Mouse (Mus musculus) embryonic facial prominence, embryonic 11.5 days (tissue): ENCODE measurements around the gene Kif15. TPM values are rescaled to one million over a fixed set of nuclear protein-coding genes. Genes with fewer than 3 reads are reported as not detected.

Source experiments
- ATAC-seq: fragments of 200-750 bp; cut with Nextera tagmentation; replicated peaks from 2 replicates; pipeline ENCODE4 v1.8.0; 2017; ENCODE audit warnings: low read depth; ENCODE audit not compliant: insufficient number of reproducible peaks, low FRiP score, low TSS enrichment
- DNase-seq: peaks from one replicate; pipeline ENCODE4 v3.0.0-alpha.2; 2015; ENCODE audit warnings: low spot score
- H3K27ac ChIP-seq: fragments of 300-500 bp; sonication (generic); replicated peaks from 2 replicates; pipeline ENCODE4 v1.5.1; 2014; ENCODE audit warnings: mild to moderate bottlenecking, low read depth, low read length, control low read depth
- H3K27me3 ChIP-seq: fragments of 300-500 bp; sonication (generic); 2 replicates; pipeline ENCODE4 v1.6.1; 2014; ENCODE audit warnings: mild to moderate bottlenecking, low read length, moderate library complexity, mixed read lengths; ENCODE audit not compliant: control insufficient read depth, insufficient read depth
- H3K36me3 ChIP-seq: fragments of 300-500 bp; sonication (generic); replicated peaks from 2 replicates; pipeline ENCODE4 v1.6.1; 2014; ENCODE audit warnings: low read depth, mild to moderate bottlenecking, low read length, moderate library complexity, mixed read lengths; ENCODE audit not compliant: control insufficient read depth, insufficient read depth
- H3K4me1 ChIP-seq: fragments of 300-500 bp; sonication (generic); 2 replicates; pipeline ENCODE4 v1.6.1; 2014; ENCODE audit warnings: low read length, mixed read lengths; ENCODE audit not compliant: control insufficient read depth, insufficient read depth
- H3K4me2 ChIP-seq: fragments of 300-500 bp; sonication (generic); 2 replicates; pipeline ENCODE4 v1.6.1; 2014; ENCODE audit warnings: low read depth, mild to moderate bottlenecking, control low read depth, low read length, moderate library complexity
- H3K4me3 ChIP-seq: fragments of 300-500 bp; sonication (generic); 2 replicates; pipeline ENCODE4 v1.5.1; 2014; ENCODE audit warnings: low read depth, low read length, control low read depth
- H3K9ac ChIP-seq: fragments of 300-500 bp; sonication (generic); replicated peaks from 2 replicates; pipeline ENCODE4 v1.6.1; 2014; ENCODE audit warnings: mild to moderate bottlenecking, control low read depth, low read length
- H3K9me3 ChIP-seq: fragments of 300-500 bp; sonication (generic); replicated peaks from 2 replicates; pipeline ENCODE4 v1.6.1; 2016; ENCODE audit warnings: mild to moderate bottlenecking, low read length, inconsistent platforms, mixed read lengths; ENCODE audit not compliant: control insufficient read depth
- WGBS: fragments of 180-500 bp; shearing (Covaris S2); extraction: QIAGEN DNeasy Blood & Tissue Kit; methylation state at CpG from one replicate; pipeline ENCODE4 v1.1.7; 2014; 5-methylcytosine and 5-hydroxymethylcytosine counted together
- polyA plus RNA-seq: library from polyadenylated mRNA; unstranded; fragments of >200 nt; fragmentation: Nextera tagmentation; extraction: Ambion mirVana; gene quantifications from 2 replicates; pipeline ENCODE4 v1.2.1, GENCODE M21; 2014

Kif15 gene
- 49.4 and 52.5 TPM in 2 replicates for polyA plus RNA-seq

DNA sequence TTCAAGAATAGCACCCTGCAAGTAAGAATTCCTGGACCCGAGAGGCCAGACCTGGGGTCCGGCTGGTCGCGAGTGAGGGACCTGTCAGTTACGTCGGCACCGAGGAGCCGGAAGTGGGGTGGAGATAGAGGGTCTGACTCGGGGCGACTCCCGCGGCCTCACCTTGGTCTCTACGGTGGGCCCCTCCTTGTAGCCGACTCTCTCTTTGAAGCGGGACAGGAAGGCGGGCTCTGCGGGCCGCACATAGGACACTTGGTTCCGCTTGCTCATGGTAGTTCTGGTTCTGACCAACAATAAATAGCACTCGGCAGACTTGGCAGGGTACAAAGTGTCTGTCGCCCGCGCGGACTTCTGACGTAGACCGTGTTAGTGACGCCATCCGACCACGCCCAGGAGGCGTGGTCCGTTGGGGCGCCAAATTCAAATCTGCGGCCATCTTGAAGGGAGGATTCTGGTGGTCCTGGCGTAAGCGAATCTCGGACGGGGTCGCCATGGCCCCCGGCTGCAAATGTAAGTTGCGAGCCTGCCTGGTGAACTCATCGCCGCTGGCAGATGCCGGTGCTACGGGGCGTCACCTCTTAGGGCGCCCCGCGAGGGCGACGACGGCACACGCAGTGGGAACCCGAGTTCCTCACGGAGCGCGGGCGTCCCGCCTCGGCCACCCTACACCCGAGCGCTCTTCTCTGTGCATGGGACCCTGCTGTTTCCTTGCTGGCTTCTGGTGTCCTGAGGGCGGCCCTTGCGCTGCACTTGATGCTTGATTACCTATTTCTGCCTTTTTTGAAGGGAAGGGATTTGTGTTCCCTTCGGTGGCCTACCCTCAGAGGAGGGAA is at the start of gene Kif15, which contains the start of gene 1110059G10Rik:
Kif15 (plus strand) TSS at position 404 of the 833 bp plus-strand sequence.
1110059G10Rik (minus strand) TSS at position 358 of the 833 bp plus-strand sequence.
- under 1% methylated on average over 64 of the region's 64 CpGs for WGBS
- peak; percentile 91 for ATAC-seq
- Histone ChIP-seq H3K27me3 (no peaks in the 10 kb centered on the region), H3K9ac (peak within 1 kb of the TSS; percentile 82), H3K9me3 (no peaks in the 10 kb centered on the region), H3K4me1 (no peaks in the 10 kb centered on the region), H3K4me3 (peak within 1 kb of the TSS; percentile 92), H3K36me3 (no peaks in the 10 kb centered on the region), H3K27ac (peak within 1 kb of the TSS; percentile 79), H3K4me2 (peak within 1 kb of the TSS; percentile 67)
- peak; percentile 97 for DNase-seq

DNA sequence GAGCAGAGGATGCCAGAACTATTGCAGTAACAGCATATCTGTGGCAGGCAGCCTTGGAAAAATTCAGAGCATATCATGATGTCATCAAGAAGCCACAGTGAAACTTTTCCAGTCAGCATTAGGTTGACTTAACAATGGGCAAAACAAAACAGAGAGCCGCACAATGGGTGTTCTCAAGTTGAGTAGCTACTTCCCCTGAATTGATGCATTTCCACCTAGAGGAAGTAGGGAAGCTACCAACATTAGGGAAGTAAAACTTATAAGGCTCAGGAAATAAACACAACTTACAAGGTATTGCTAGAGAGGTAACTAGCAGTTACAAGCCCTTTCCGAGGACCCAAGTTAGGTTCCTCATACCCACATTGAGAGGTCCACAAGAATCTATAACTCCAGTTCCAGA is 49.8 kb upstream of the Kif15 start:
- no peaks in the 10 kb centered on the region for H3K36me3 ChIP-seq
- H3K4me1 ChIP-seq: no peaks in the 10 kb centered on the region
- no peak overlapping the region for H3K27ac ChIP-seq
- no peak overlapping the region for H3K9ac ChIP-seq
- no peak for DNase-seq
- 85% methylated on average over 2 of the region's 2 CpGs for WGBS
- H3K9me3 ChIP-seq: no peaks in the 10 kb centered on the region
- H3K4me3 ChIP-seq: no peak overlapping the region
- H3K27me3 ChIP-seq: no peaks in the 10 kb centered on the region
- no peak overlapping the region for H3K4me2 ChIP-seq
- no peak for ATAC-seq

DNA sequence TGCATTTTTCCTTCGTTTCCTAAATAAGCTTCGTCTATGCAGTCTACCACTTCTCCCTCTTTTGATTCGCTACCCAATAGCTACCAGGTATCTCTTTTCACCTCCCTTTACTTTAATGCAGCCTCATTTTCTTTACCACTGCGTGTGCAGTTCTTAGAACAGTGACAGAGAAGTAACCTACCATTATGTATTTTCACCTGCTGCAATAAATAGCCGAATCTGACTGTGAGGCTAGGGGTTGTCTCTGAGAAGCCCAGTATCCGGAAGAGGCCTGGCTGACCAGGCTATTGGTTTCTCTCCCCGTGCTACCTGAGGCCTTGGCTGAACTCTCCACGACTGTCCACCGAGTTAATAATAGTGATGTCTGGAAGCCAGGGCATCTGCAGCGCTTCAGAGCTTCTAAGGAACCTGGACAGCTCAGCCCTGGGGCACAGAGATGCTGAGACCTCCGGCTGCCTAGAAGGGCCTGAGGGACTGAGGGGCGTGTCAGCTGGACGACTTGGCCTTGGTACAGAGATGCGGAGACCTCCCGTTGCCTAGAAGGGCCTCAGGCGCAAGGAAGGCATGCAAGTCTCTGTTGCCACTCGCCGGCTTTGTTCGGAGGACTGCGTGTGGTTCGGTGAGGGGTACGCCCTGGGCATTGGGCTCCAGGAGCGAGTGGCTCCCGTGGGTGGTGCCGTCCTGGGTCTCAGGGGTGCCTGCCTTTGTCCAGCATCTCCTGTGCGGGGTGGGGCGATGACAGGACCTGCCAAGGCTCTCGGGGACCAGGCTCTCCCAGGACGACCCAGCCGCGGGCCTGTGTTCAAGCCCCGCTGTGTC is 47.9 kb upstream of the Kif15 start:
- Histone ChIP-seq H3K4me1 (no peaks in the 10 kb centered on the region), H3K4me3 (peak overlapping the region; percentile 57), H3K36me3 (no peaks in the 10 kb centered on the region), H3K9ac (peak overlapping the region; percentile 84), H3K27ac (no peak overlapping the region), H3K9me3 (no peaks in the 10 kb centered on the region; the same call in 1 of the 2 replicates), H3K27me3 (no peaks in the 10 kb centered on the region), H3K4me2 (peak overlapping the region; percentile 78)
- peak; percentile 87 for DNase-seq
- peak; percentile 98 for ATAC-seq
- 13% methylated on average over 32 of the region's 32 CpGs for WGBS

DNA sequence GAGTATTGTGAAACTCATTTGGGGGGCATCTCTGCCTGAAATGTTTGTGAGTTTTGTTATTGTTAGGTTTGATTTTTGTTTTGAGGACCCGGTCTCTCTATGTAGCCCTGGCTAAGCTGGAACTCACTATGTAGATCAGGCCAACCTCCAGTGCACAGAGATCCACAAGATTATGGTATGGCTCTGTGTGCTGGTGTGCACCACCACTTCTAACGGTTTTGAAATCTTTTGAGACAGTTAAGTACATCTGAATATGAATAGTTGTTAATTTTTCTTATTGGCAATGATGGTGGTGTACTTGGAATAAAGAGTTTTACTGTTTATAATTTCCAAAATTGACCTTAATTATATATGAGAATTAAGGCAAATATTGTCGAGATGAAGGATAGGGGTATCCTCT is 28.4 kb upstream of the Kif15 start:
- no peaks in the 10 kb centered on the region for H3K4me1 ChIP-seq
- peak overlapping the region; percentile 59; the same call in 1 of the 2 replicates for H3K4me2 ChIP-seq
- peak overlapping the region; percentile 98; the same call in 1 of the 2 replicates for H3K9ac ChIP-seq
- H3K27me3 ChIP-seq: no peaks in the 10 kb centered on the region
- no peak for DNase-seq
- H3K4me3 ChIP-seq: no peak overlapping the region; the same call in 1 of the 2 replicates
- no peak for ATAC-seq
- WGBS: 21% methylated on average over 3 of the region's 3 CpGs
- no peaks in the 10 kb centered on the region for H3K9me3 ChIP-seq
- peaks cover 20% of the 10 kb centered on the region; the same call in 1 of the 2 replicates for H3K36me3 ChIP-seq
- no peak overlapping the region for H3K27ac ChIP-seq

DNA sequence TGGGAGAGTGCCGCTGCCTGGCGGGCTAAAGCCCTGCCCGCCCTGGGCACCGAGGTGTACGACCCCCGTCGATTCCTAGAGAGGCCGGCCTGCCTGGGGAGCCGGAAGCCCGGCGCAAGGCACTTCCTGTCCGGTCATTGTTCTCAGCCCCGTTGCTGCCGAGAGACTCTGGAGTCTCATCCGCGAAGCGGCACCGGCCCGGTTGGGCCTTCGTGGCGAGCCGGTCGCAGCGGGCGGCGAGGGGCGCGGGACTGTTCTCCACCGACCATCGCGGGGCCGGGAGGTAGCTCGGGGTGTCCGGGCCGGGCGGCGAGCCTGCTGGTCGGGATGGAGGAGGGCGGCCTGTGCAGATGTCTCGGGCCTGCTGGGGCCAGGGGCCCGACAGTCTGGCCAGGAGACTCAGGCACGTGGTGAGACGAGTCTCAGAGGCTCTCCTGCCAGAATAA is 27.9 kb upstream of the Kif15 start, which contains the start of gene Zfp105:
Zfp105 (plus strand) TSS at position 137 of the 446 bp plus-strand sequence.
- ATAC-seq: peak; percentile 99
- WGBS: 0% methylated on average over 42 of the region's 43 CpGs

DNA sequence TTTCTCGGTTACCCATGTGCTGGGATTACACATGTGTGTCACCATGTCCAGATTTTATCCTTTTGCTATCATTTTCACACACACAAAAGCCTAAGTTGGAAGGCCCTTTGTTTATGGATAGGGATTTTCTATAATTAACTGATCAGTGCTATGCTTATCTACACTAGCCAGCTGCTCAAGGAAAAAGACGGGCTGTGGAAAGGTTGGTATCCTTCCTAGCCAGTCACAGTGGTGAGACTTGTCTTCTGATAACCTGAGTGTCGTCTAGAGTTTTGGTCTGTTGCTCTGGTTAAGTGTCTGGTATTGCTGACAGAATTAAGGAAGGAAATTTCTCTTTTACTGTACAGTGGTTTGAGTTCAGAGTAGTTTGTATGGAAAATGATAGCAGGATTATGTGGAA is 21.9 kb upstream of the Kif15 start:
- H3K4me2 ChIP-seq: no peak overlapping the region
- no peak for ATAC-seq

More for the DNA sequence above, 27.9 kb upstream of the Kif15 start, which contains the start of gene Zfp105:
- no peaks in the 10 kb centered on the region for H3K27me3 ChIP-seq
- peaks cover 25% of the 10 kb centered on the region; the same call in 1 of the 2 replicates for H3K36me3 ChIP-seq
- H3K4me2 ChIP-seq: peak within 1 kb of the TSS; percentile 59
- no peaks in the 10 kb centered on the region for H3K9me3 ChIP-seq
- H3K4me1 ChIP-seq: no peaks in the 10 kb centered on the region
- peak within 1 kb of the TSS; percentile 86 for H3K4me3 ChIP-seq
- peak within 1 kb of the TSS; percentile 98 for H3K9ac ChIP-seq
- peak; percentile 92 for DNase-seq
- peak within 1 kb of the TSS; percentile 72; the same call in 1 of the 2 replicates for H3K27ac ChIP-seq

DNA sequence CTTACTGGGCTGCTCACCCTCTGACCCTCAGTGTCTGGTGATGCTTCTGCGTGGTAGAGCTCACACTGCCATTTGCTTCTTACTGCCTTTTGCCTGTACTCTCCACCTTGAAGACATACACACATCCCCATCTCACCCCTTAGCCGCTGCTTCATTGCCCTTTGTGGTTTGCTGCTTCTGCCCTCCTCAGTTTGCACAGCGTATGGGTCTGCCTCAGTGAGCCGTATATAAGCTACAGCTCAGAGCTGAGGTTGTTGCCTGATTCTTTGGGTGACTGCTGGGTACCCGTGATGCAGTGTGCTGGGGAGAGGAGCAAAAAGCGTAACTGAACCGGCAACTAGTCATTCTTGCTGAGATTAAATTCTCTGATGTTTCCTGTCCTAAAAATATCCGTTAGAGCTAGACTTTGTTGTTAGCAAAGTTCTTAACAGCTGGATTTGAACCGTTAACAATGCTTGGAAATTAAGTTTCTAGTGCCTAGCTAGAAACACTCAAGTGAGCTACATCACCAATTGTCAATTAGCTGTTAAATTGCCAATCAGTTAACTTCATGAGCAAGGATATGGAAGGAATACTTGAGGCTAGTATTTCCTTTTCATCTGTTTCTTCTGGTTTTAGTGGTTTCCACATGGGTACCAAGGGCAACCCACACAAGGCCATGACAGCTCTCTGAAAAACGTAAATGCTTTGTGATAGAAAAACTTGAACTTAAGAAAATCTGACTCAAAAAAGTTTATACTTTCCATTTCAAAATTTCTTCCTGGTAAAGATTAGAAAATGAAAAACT is 47.8 kb downstream of the Kif15 start:
- 92% methylated on average over 10 of the region's 10 CpGs for WGBS
- H3K36me3 ChIP-seq: no peaks in the 10 kb centered on the region; the same call in 1 of the 2 replicates

More for the DNA sequence above, 21.9 kb upstream of the Kif15 start:
- H3K36me3 ChIP-seq: peaks cover 50% of the 10 kb centered on the region
- H3K9ac ChIP-seq: no peak overlapping the region
- no peak overlapping the region for H3K4me3 ChIP-seq
- WGBS: 93% methylated on average over 3 of the region's 3 CpGs
- H3K4me1 ChIP-seq: no peaks in the 10 kb centered on the region
- no peak overlapping the region for H3K27ac ChIP-seq
- H3K27me3 ChIP-seq: no peaks in the 10 kb centered on the region
- no peaks in the 10 kb centered on the region for H3K9me3 ChIP-seq
- no peak for DNase-seq

More for the DNA sequence above, 47.8 kb downstream of the Kif15 start:
- no peak overlapping the region for H3K4me2 ChIP-seq
- H3K4me3 ChIP-seq: no peak overlapping the region
- no peaks in the 10 kb centered on the region for H3K9me3 ChIP-seq
- H3K27me3 ChIP-seq: no peaks in the 10 kb centered on the region
- DNase-seq (no peak), ATAC-seq (no peak)
- H3K4me1 ChIP-seq: no peaks in the 10 kb centered on the region
- no peak overlapping the region for H3K9ac ChIP-seq
- no peak overlapping the region for H3K27ac ChIP-seq
